Mouse (Mus musculus): Measurements from ENCODE around the gene 2810021J22Rik.

DNA sequence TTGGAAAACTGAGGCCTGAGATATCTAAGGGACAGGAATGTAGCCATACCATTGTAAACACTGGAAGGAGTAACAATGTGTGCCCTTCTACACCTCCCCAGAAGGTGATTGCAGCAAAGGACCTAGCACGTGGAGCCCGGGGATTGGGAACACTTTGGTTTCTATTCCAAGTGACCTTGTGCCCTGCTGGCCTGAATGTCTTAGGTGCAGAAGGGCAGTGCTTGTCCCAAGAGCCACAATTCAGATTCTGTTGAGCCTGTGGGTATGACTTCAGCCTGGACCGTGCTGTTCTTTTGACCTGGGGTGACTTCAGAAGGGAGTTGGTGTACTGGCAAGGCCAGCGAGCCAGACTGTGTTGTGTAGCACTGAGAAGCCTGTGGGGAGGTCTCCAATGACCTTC lies 3.9 kb downstream of the 2810021J22Rik start:
- TF ChIP-seq CTCF (IDR thresholded peaks at IDR 0.05; ENCODE audit: borderline replicate concordance, insufficient read depth, low read depth, low read length) (no peak), POLR2A (IDR thresholded peaks at IDR 0.05; ENCODE audit: borderline replicate concordance, insufficient read depth, low read length) (no peak)
